Mouse (Mus musculus): ENCODE data around the gene Fam120b. TPM values are rescaled to one million over a fixed set of nuclear protein-coding genes. Genes with fewer than 3 reads are reported as not detected.

The Fam120b gene
- polyA plus RNA-seq, 1 experiment from 2014 or later: 14.7 TPM

Other genes with a start within 250 kb of the Fam120b start
- gene Dll1, start 19.3 kb upstream of the Fam120b start, polyA plus RNA-seq (2015; fragmentation: Nextera tagmentation; extraction: Ambion mirVana): 4.8 and 5.2 TPM in 2 replicates
- 173 and 179 TPM in 2 replicates for gene Psmb1, start 103.5 kb downstream of the Fam120b start, polyA plus RNA-seq (2015; fragmentation: Nextera tagmentation; extraction: Ambion mirVana)
- gene Tbp, start 103.7 kb downstream of the Fam120b start, polyA plus RNA-seq (2015; fragmentation: Nextera tagmentation; extraction: Ambion mirVana): 22.7 and 28.1 TPM in 2 replicates
- gene Pdcd2, start 131.1 kb downstream of the Fam120b start, polyA plus RNA-seq (2015; fragmentation: Nextera tagmentation; extraction: Ambion mirVana): 26.0 and 29.7 TPM in 2 replicates
- gene Prdm9, start 168.2 kb downstream of the Fam120b start, polyA plus RNA-seq (2015; fragmentation: Nextera tagmentation; extraction: Ambion mirVana): 1.1 and 1.5 TPM in 2 replicates

All from heart, embryonic 15.5 days (tissue).